Mouse (Mus musculus) thymus, adult 2 months (tissue): ENCODE measurements at regions not wholly inside any gene's neighbourhood (a gene's known extent, or its start where the extent isn't known, plus 50 kb on each side); places are given as distances from the start of the nearest gene placed in this dataset.

Source experiments
- DNase-seq: peaks from one replicate; pipeline ENCODE4 v3.0.0; 2021
- H3K27ac ChIP-seq: fragments of 200-500 bp; 2 replicates; pipeline ENCODE4 v1.5.1; 2012; ENCODE audit warnings: low read length, control low read depth; ENCODE audit not compliant: control insufficient read depth, insufficient read depth
- H3K27me3 ChIP-seq: fragments of 200-500 bp; 2 replicates; pipeline ENCODE4 v1.6.1; 2012; ENCODE audit warnings: mild to moderate bottlenecking, low read length, moderate library complexity, mixed read lengths; ENCODE audit not compliant: control insufficient read depth, insufficient read depth
- H3K36me3 ChIP-seq: fragments of 200-500 bp; 2 replicates; pipeline ENCODE4 v1.6.1; 2012; ENCODE audit warnings: mild to moderate bottlenecking, low read length, moderate library complexity; ENCODE audit not compliant: control insufficient read depth, insufficient read depth
- H3K4me1 ChIP-seq: fragments of 200-500 bp; replicated peaks from 2 replicates; pipeline ENCODE4 v1.6.1; 2012; ENCODE audit warnings: low read length; ENCODE audit not compliant: control insufficient read depth, insufficient read depth
- H3K4me3 ChIP-seq: fragments of 200-500 bp; 2 replicates; pipeline ENCODE4 v1.5.1; 2012; ENCODE audit warnings: mild to moderate bottlenecking, low read length, control low read depth, moderate library complexity; ENCODE audit not compliant: control insufficient read depth, insufficient read depth
- CTCF ChIP-seq: fragments of 200-500 bp; IDR thresholded peaks from 2 replicates; pipeline ENCODE4 v1.5.1; 2012; ENCODE audit warnings: mild to moderate bottlenecking, control low read depth, low read length, moderate library complexity, borderline replicate concordance; ENCODE audit not compliant: control insufficient read depth, poor library complexity, insufficient read depth; ENCODE audit errors: extremely low read depth
- POLR2A ChIP-seq: fragments of 200-500 bp; IDR thresholded peaks from 2 replicates; pipeline ENCODE4 v1.6.1; 2012; ENCODE audit warnings: mild to moderate bottlenecking, low read length, control low read depth, moderate library complexity; ENCODE audit not compliant: control insufficient read depth, poor library complexity, insufficient read depth; ENCODE audit errors: extremely low read depth
- WGBS: fragments of 180-500 bp; shearing (Covaris S2); methylation state at CpG from one replicate; pipeline ENCODE4 v1.1.7; 2018; 5-methylcytosine and 5-hydroxymethylcytosine counted together

- DNase-seq: peak; percentile 18
- TF ChIP-seq CTCF: 0 out of 2 replicates have a peak, but pooled peaks have one; percentile 27
- no peak for TF ChIP-seq POLR2A
- H3K36me3 ChIP-seq: no peaks in the 10 kb centered on the region
- H3K27me3 ChIP-seq: no peaks in the 10 kb centered on the region
- no peak overlapping the region for H3K27ac ChIP-seq
- no peak overlapping the region for H3K4me3 ChIP-seq
- no peaks in the 10 kb centered on the region for H3K4me1 ChIP-seq
- WGBS: 55% methylated on average over 7 of the region's 7 CpGs
These were observed 58.8 kb upstream of the Barx2 start for GRCm38 (mm10) chr9:31971801-31972628.

- no peak overlapping the region for H3K27ac ChIP-seq
- no peak overlapping the region for H3K4me3 ChIP-seq
- H3K4me1 ChIP-seq: no peaks in the 10 kb centered on the region
- no peak for DNase-seq
- 95% methylated on average over 6 of the region's 6 CpGs for WGBS
- no peaks in the 10 kb centered on the region for H3K36me3 ChIP-seq
- H3K27me3 ChIP-seq: no peaks in the 10 kb centered on the region
- TF ChIP-seq CTCF (no peak), POLR2A (no peak)
These were observed 59.3 kb upstream of the Barx2 start for GRCm38 (mm10) chr9:31972629-31972993.

- Histone ChIP-seq H3K36me3 (no peaks in the 10 kb centered on the region), H3K4me3 (no peak overlapping the region), H3K4me1 (no peaks in the 10 kb centered on the region), H3K27me3 (no peaks in the 10 kb centered on the region), H3K27ac (no peak overlapping the region)
- no peak for DNase-seq
- TF ChIP-seq CTCF: no peak
- 65% methylated on average over 2 of the region's 2 CpGs for WGBS
These were observed 62.9 kb upstream of the Barx2 start for GRCm38 (mm10) chr9:31976191-31976590.

- H3K36me3 ChIP-seq: no peaks in the 10 kb centered on the region
- no peaks in the 10 kb centered on the region for H3K27me3 ChIP-seq
- H3K27ac ChIP-seq: no peak overlapping the region
- no peak overlapping the region for H3K4me3 ChIP-seq
- WGBS: 97% methylated on average over 2 of the region's 2 CpGs
- DNase-seq: no peak
- no peaks in the 10 kb centered on the region for H3K4me1 ChIP-seq
- TF ChIP-seq CTCF: no peak
- TF ChIP-seq POLR2A: no peak
These were observed 64.8 kb upstream of the Barx2 start for GRCm38 (mm10) chr9:31978071-31978470.

GRCm38 (mm10) chr9:31979211-31979610, 65.9 kb upstream of the Barx2 start:
- Histone ChIP-seq H3K4me1 (no peaks in the 10 kb centered on the region), H3K27ac (no peak overlapping the region), H3K4me3 (no peak overlapping the region), H3K36me3 (no peaks in the 10 kb centered on the region), H3K27me3 (no peaks in the 10 kb centered on the region)
- no peak for TF ChIP-seq POLR2A
- TF ChIP-seq CTCF: no peak
- 90% methylated on average over 3 of the region's 3 CpGs for WGBS
- DNase-seq: no peak

- Histone ChIP-seq H3K27ac (no peak overlapping the region), H3K36me3 (no peaks in the 10 kb centered on the region), H3K4me1 (no peaks in the 10 kb centered on the region), H3K4me3 (no peak overlapping the region), H3K27me3 (no peaks in the 10 kb centered on the region)
- WGBS: 98% methylated on average over 5 of the region's 5 CpGs
- no peak for DNase-seq
- TF ChIP-seq POLR2A: no peak
- no peak for TF ChIP-seq CTCF
These were observed 67.2 kb upstream of the Barx2 start for GRCm38 (mm10) chr9:31980459-31980858.
